Mouse (Mus musculus) gastrocnemius, adult 2 months (tissue): ENCODE measurements around the gene Copz2. TPM values are rescaled to one million over a fixed set of nuclear protein-coding genes. Genes with fewer than 3 reads are reported as not detected.

Source experiments
- DNase-seq: peaks from one replicate; pipeline ENCODE4 v3.0.0; 2022
- H3K27ac ChIP-seq: fragments of 200-600 bp; 2 replicates; pipeline ENCODE4 v1.8.1; 2022; ENCODE audit warnings: mild to moderate bottlenecking
- H3K4me3 ChIP-seq: fragments of 200-600 bp; 2 replicates; pipeline ENCODE4 v1.8.1; 2022; ENCODE audit warnings: mild to moderate bottlenecking, moderate library complexity
- CTCF ChIP-seq: fragments of 200-600 bp; IDR thresholded peaks from 2 replicates; pipeline ENCODE4 v1.8.1; 2022; ENCODE audit warnings: antibody characterized with exemption, mild to moderate bottlenecking, moderate library complexity
- intact Hi-C: fragments of 180-260 bp; cut with DNase I; formaldehyde crosslinking; loops from one replicate; pipeline ENCODE4 v1.15.1; 2025
- total RNA-seq, 2 experiments: library from RNA; stranded (reverse); gene quantifications; 2 replicates each; pipeline ENCODE4 v1.2.3; 2021

Gene Copz2
- total RNA-seq, 2 experiments from 2014 or later, result 21.4 to 31.0 TPM

GRCm38 (mm10) chr11:96822675-96823470, 26.8 kb upstream of the Copz2 start:
- intact Hi-C loops, result loop anchor here (5.0 kb wide), 1 partner anchor 36 kb away; the partner anchor contains the start of gene Cbx1

GRCm38 (mm10) chr11:96823471-96823837, 26.2 kb upstream of the Copz2 start:
- TF ChIP-seq CTCF, result no peak
- peak overlapping the region; percentile 99 for H3K27ac ChIP-seq
- DNase-seq, result peak; percentile 48
- intact Hi-C loops, result loop anchor here (5.0 kb wide), 1 partner anchor 36 kb away; the partner anchor contains the start of gene Cbx1
- peak overlapping the region; percentile 94 for H3K4me3 ChIP-seq

More at GRCm38 (mm10) chr11:96822675-96823470, 26.8 kb upstream of the Copz2 start:
- Histone ChIP-seq H3K27ac (peak overlapping the region; percentile 99), H3K4me3 (peak overlapping the region; percentile 94)
- TF ChIP-seq CTCF, result no peak
- peak; percentile 43 for DNase-seq

GRCm38 (mm10) chr11:96823880-96824782, 25.5 kb upstream of the Copz2 start:
- intact Hi-C loops, result loop anchor here (5.0 kb wide), 1 partner anchor 37 kb away; the partner anchor contains the start of gene Cbx1
- peak overlapping the region; percentile 94 for H3K4me3 ChIP-seq
- DNase-seq, result peak; percentile 94
- peak overlapping the region; percentile 99 for H3K27ac ChIP-seq
- TF ChIP-seq CTCF, result no peak

- TF ChIP-seq CTCF, result no peak
- H3K27ac ChIP-seq, result peak overlapping the region; percentile 99
- DNase-seq, result peak; percentile 95
- peak overlapping the region; percentile 94 for H3K4me3 ChIP-seq
- intact Hi-C loops, result loop anchor here (5.0 kb wide), 1 partner anchor 38 kb away; the partner anchor contains the start of gene Cbx1
Observed at GRCm38 (mm10) chr11:96824783-96825495, 24.7 kb upstream of the Copz2 start.

GRCm38 (mm10) chr11:96826481-96826880, 23.2 kb upstream of the Copz2 start:
- Histone ChIP-seq H3K4me3 (peak overlapping the region; percentile 94), H3K27ac (peak overlapping the region; percentile 99)
- no peak for TF ChIP-seq CTCF
- peak; percentile 50 for DNase-seq
- intact Hi-C loops, result no loop called here

GRCm38 (mm10) chr11:96827062-96827581, 22.5 kb upstream of the Copz2 start:
- DNase-seq, result peak; percentile 54
- TF ChIP-seq CTCF, result no peak
- Histone ChIP-seq H3K4me3 (peak overlapping the region; percentile 94), H3K27ac (peak overlapping the region; percentile 99)
- intact Hi-C loops, result no loop called here

- intact Hi-C loops, result no loop called here
- no peak for DNase-seq
- Histone ChIP-seq H3K27ac (peak overlapping the region; percentile 99), H3K4me3 (peak overlapping the region; percentile 94)
- TF ChIP-seq CTCF, result no peak
Observed at GRCm38 (mm10) chr11:96827917-96828316, 21.8 kb upstream of the Copz2 start.

- DNase-seq, result no peak
- no peak for TF ChIP-seq CTCF
- intact Hi-C loops, result no loop called here
- H3K4me3 ChIP-seq, result peak overlapping the region; percentile 94
- peak overlapping the region; percentile 99 for H3K27ac ChIP-seq
Observed at GRCm38 (mm10) chr11:96828881-96829280, 20.8 kb upstream of the Copz2 start.

GRCm38 (mm10) chr11:96829403-96829812, 20.3 kb upstream of the Copz2 start:
- intact Hi-C loops, result no loop called here
- peak overlapping the region; percentile 99 for H3K27ac ChIP-seq
- DNase-seq, result peak; percentile 95
- peak overlapping the region; percentile 94 for H3K4me3 ChIP-seq
- no peak; the same call in 1 of the 2 replicates for TF ChIP-seq CTCF

- DNase-seq, result peak; percentile 99
- Histone ChIP-seq H3K27ac (peak within 1 kb of the TSS; percentile 99), H3K4me3 (peak within 1 kb of the TSS; percentile 94)
- no peak for TF ChIP-seq CTCF
- intact Hi-C loops, result loop anchor here (2.0 kb wide), 1 partner anchor 53 kb away; the partner anchor contains the start of gene Snx11
Observed at GRCm38 (mm10) chr11:96829813-96830538, 19.7 kb upstream of the Copz2 start, which contains the start of gene Nfe2l1. Gene Nfe2l1, minus strand, starts transcription at chr11:96829968.
